In the genomic region with DNA sequence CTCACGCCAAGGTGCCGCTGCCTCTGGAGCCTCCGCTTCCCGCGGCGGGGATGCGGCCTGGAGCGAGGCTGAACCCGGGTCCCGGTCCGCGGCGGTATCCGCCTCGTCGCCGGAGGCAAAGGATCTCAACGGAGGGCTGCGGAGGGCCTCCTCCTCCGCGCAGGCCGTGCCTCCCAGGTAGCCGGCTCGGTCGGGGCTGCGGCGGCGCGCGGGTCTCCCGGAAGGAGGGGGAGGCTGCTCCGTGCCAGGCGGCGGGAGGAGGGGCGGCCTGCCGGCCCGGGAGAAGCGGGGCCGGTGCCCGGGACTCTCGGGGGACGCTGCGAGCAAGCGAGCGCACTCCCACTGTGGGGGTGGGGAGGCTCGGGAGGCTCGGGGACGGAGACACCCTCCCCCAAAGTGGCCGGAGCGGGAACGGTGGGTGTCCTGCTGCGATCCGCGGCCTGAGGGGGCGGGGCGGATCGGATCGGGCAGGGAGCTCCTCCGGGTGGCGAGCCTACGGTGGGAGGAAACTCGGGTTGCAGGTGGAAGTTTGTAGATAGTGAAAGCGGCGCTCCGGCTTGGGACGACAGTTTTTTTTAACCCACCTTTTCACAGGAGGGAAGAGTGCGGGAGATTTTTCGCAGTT, we compare ENCODE assay signal across 8 mouse cellular contexts. TPM values are rescaled to one million over a fixed set of nuclear protein-coding genes. Genes with fewer than 3 reads are reported as not detected.
A peak's percentile ranks its signal among the peaks of the same experiment; 100 is the strongest.
DNase-seq lines count a peak whose midpoint lies in the region; ATAC-seq and TF ChIP-seq lines count a peak whose summit lies in the region.

No protein-coding gene starts in this region.

- peak overlapping the region; percentile 99 for H3K4me3 ChIP-seq in gastrocnemius, adult 2 months
- H3K4me3 ChIP-seq in intestine, embryonic 16.5 days (ENCODE audit: low read length) = peak overlapping the region; percentile 97
- H3K4me3 ChIP-seq in liver, embryonic 15.5 days (replicated peaks) = peak overlapping the region; percentile 97
- H3K4me3 ChIP-seq in neural tube, embryonic 12.5 days = peak overlapping the region; percentile 96

- no peaks in the 10 kb centered on the region for H3K9me3 ChIP-seq in intestine, embryonic 16.5 days (ENCODE audit: control insufficient read depth, low read length)
- H3K9me3 ChIP-seq in liver, embryonic 15.5 days (replicated peaks) = no peaks in the 10 kb centered on the region
- H3K9me3 ChIP-seq in neural tube, embryonic 12.5 days = no peaks in the 10 kb centered on the region

- WGBS in intestine, embryonic 16.5 days = under 1% methylated on average over 58 of the region's 68 CpGs
- WGBS in liver, embryonic 15.5 days (ENCODE audit: insufficient replicate concordance) = under 1% methylated on average over 59 of the region's 68 CpGs
- WGBS in neural tube, embryonic 12.5 days = under 1% methylated on average over 58 of the region's 68 CpGs

- H3K27me3 ChIP-seq in intestine, embryonic 16.5 days (replicated peaks; ENCODE audit: control insufficient read depth, insufficient read depth, low read length) = no peaks in the 10 kb centered on the region
- H3K27me3 ChIP-seq in liver, embryonic 15.5 days = no peaks in the 10 kb centered on the region
- H3K27me3 ChIP-seq in neural tube, embryonic 12.5 days (replicated peaks) = no peaks in the 10 kb centered on the region

- no peaks in the 10 kb centered on the region; the same call in 1 of the 2 replicates for H3K36me3 ChIP-seq in intestine, embryonic 16.5 days (ENCODE audit: control insufficient read depth, insufficient read depth, low read length)
- peaks cover 25% of the 10 kb centered on the region for H3K36me3 ChIP-seq in liver, embryonic 15.5 days (replicated peaks)
- 0 out of 2 replicates have a peak, but pooled peaks cover 3% of the 10 kb centered on the region for H3K36me3 ChIP-seq in neural tube, embryonic 12.5 days

- peak; percentile 75 for ATAC-seq in intestine, embryonic 16.5 days
- peak; percentile 62 for ATAC-seq in liver, embryonic 15.5 days (ENCODE audit: insufficient read depth)
- peak; percentile 73 for ATAC-seq in neural tube, embryonic 12.5 days (ENCODE audit: low FRiP score, low read depth)

- peak; percentile 39 for DNase-seq in right cerebral cortex, adult 18-20 months
- DNase-seq in right cerebral cortex, postnatal 25 days = no peak
- DNase-seq in cerebellum, adult 18-20 months = peak; percentile 60 to 70
- DNase-seq in gastrocnemius, adult 2 months = peak; percentile 68
- peak; percentile 76 for DNase-seq in testis, postnatal 14 days (ENCODE audit: low spot score)

- H3K4me1 ChIP-seq in intestine, embryonic 16.5 days (ENCODE audit: control insufficient read depth, insufficient read depth, low read length) = peaks cover 13% of the 10 kb centered on the region
- H3K4me1 ChIP-seq in liver, embryonic 15.5 days (replicated peaks) = peaks cover 44% of the 10 kb centered on the region
- peaks cover 9% of the 10 kb centered on the region for H3K4me1 ChIP-seq in neural tube, embryonic 12.5 days

- H3K9ac ChIP-seq in intestine, embryonic 16.5 days (ENCODE audit: low read depth, low read length) = peak overlapping the region; percentile 90
- H3K9ac ChIP-seq in liver, embryonic 15.5 days = peak overlapping the region; percentile 88
- peak overlapping the region; percentile 87 for H3K9ac ChIP-seq in neural tube, embryonic 12.5 days

- peak overlapping the region; percentile 89 for H3K27ac ChIP-seq in gastrocnemius, adult 2 months
- peak overlapping the region; percentile 89 for H3K27ac ChIP-seq in intestine, embryonic 16.5 days (ENCODE audit: low read length)
- peak overlapping the region; percentile 85 for H3K27ac ChIP-seq in liver, embryonic 15.5 days (replicated peaks)
- H3K27ac ChIP-seq in neural tube, embryonic 12.5 days = peak overlapping the region; percentile 59; the same call in 1 of the 2 replicates

- peak overlapping the region; percentile 65 for H3K4me2 ChIP-seq in intestine, embryonic 16.5 days (ENCODE audit: low read depth, low read length)
- H3K4me2 ChIP-seq in liver, embryonic 15.5 days = peak overlapping the region; percentile 96
- H3K4me2 ChIP-seq in neural tube, embryonic 12.5 days (replicated peaks) = peak overlapping the region; percentile 80

- no peak for TF ChIP-seq CTCF in gastrocnemius, adult 2 months (IDR thresholded peaks at IDR 0.05)

- intact Hi-C loops in gastrocnemius, adult 2 months (cut with DNase I) = no loop called here

RNA-seq across cellular contexts. Expression of gene Msh6, which starts 0.5 kb away (rescaled TPM):
- 1 to 10 TPM; 4.0 to 4.9 TPM for total RNA-seq in gastrocnemius, adult 2 months (2021)
- polyA plus RNA-seq in intestine, embryonic 16.5 days (2015; fragmentation: Nextera tagmentation; extraction: Ambion mirVana) = 30.1 and 30.2 TPM in 2 replicates
- polyA plus RNA-seq in liver, embryonic 15.5 days (2015; fragmentation: Nextera tagmentation; extraction: Ambion mirVana) = 24.5 TPM in 2 replicates
- 51.4 and 52.2 TPM in 2 replicates for polyA plus RNA-seq in neural tube, embryonic 12.5 days (2016; fragmentation: Nextera tagmentation; extraction: Ambion mirVana)

RNA-seq across cellular contexts. Expression of gene Rpl36-ps4, which starts 54.6 kb away (rescaled TPM):
- not detected for total RNA-seq in gastrocnemius, adult 2 months (2021)
- not detected in 2 replicates for polyA plus RNA-seq in intestine, embryonic 16.5 days (2015; fragmentation: Nextera tagmentation; extraction: Ambion mirVana)
- not detected in 2 replicates for polyA plus RNA-seq in liver, embryonic 15.5 days (2015; fragmentation: Nextera tagmentation; extraction: Ambion mirVana)
- polyA plus RNA-seq in neural tube, embryonic 12.5 days (2016; fragmentation: Nextera tagmentation; extraction: Ambion mirVana) = not detected in 2 replicates
